Mouse (Mus musculus) monocyte, adult 5-6 weeks (primary cell): ENCODE data around the gene Tigd3. TPM values are rescaled to one million over a fixed set of nuclear protein-coding genes. Genes with fewer than 3 reads are reported as not detected.

Source experiments
- ATAC-seq: fragments of 153-309, 156-312 bp; replicated peaks from 2 replicates; pipeline ENCODE4 v1.8.0; 2017; ENCODE audit warnings: mild to moderate bottlenecking; ENCODE audit not compliant: low TSS enrichment, insufficient number of reproducible peaks, severe bottlenecking, poor library complexity, low FRiP score
- total RNA-seq: library from RNA; stranded (forward); fragments of 200-1000, 200-491, 200-594 nt; gene quantifications from 3 replicates; pipeline ENCODE4 v1.2.3, GENCODE M21; 2017

Tigd3 gene
- 0.64 to 0.97 TPM (median 0.95 TPM) in 3 replicates for total RNA-seq

DNA sequence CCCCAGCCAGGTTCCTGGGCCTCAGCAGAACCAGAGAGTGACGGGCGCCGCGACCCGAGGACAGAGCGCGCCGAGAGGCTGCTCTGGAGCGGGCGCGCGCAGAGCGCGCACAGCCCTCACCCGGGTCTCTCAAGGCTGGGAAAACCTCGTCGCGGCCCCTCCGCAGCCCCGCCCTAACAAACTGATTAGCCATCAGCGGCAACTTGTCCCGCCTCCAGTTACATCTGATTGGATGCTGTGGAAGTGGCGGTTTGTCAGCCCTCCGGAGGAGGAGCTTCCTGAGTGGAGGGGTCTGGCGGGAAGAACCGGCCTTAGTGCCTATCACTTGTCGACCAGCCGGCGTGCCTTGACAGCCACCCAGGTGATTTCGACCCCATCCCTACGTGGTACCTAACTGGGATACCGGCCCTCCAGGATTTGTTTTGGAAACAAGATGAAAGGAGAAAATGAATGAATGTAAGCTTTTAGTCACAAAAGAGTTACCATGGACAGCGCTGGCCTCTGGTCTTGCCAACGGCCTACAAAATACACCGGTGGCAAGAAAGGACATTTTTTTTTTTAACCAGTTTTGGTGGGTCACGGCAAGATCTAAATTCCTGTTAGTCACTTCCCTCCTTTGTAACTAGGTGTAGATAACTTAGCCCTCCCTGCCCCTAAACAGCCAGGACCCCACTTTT, at the start of gene Tigd3:
Gene Tigd3 (minus strand): TSS at position 148 of the 677 bp plus-strand sequence.
- ATAC-seq: peak; percentile 85

DNA sequence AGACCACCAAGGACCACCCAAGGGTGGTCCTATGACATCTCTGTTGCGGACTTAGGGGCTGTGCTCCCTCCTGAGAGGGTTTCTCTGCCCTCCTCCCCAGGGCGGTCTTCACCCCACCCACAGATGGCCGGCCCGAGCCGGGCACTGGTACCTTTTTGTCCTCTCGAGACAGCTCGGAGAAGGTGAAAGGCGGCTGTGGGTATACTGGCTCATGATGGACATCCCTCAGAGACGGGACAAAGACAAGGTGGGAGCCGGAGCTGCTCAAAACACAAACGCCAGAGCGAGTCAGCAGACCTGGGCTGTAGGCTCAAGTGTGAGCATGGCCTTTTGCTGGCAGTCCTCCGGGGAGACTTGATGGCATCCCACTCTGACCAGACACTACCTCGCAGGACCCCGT, 49.5 kb upstream of the Tigd3 start:
- no peak for ATAC-seq

DNA sequence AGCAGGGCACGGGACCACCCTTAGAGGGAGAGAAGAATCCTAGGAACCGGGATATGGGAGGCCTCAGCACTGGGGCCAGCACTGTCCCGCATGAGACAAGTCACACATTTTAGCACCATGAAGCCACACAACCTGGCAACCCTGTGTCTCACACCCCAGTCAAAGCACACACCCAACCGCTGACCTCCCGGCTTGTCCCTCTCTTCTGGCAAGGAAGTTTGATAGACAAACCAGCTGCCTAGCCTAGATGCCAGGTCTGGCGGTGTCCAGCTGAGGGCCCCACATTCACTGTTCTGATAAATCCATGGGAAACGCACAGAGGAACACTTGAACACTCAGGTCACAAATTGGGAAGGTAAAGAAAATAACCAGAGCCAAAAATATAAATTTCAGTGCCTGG, 48.6 kb upstream of the Tigd3 start:
- ATAC-seq: no peak

DNA sequence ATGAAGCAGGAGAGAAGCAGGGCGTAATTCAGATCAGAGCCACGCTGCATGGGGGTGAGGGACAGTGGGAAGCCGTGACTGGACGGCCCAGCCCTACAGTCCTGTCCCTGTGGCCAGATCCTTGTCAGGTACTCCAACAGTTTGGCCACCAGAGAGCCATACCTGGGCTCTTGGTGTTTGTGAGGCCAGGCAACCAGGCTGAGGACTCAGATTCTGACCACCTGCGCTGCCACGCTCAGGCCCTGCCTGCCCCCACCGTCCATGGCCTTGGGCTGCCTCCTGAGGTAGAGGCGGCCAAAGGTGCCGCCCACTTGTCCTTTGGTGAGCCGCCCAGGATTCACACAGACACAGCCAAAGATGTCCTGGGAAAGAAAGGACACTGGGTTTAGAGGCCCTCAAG, 46.7 kb upstream of the Tigd3 start:
- ATAC-seq: no peak

DNA sequence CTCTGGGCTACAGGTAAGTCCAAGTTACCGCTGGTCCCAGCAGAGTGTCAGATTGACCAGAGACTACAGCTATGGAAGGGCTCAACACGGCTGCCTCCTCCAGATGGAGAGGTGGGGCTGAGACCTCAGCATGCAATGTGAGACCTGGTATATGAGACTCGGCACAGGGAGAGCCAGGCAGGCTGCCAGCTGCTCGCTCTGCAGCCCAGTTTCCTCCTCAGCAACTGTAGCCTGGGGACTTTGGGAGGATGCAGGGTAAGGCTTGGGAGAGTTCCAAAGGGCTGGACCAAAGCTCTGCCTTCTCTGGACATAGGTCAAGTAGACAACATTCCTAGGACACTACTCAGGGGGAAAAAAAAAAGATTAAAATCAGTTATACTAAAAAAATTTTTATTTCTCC, 46.2 kb upstream of the Tigd3 start:
- ATAC-seq: no peak

DNA sequence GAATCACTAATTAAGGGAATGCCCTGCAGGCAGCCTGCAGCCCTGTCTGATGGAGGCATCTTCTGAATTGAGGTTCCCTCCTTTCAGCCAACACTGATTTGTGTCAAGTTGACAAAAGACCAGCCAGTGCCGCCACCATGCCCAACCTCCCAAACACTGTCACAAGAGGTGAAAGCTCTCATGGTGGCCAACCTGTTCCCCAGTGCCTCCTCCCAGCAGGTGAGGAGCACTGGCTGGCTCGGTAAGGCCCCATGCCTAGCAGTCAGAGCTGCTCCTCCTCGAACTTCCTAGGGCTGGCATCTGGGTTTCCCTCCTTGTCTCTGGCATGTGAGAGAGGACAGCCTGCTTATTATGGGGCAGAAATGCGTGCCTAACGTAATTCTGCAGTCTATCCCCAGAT, 45.8 kb upstream of the Tigd3 start:
- no peak for ATAC-seq

DNA sequence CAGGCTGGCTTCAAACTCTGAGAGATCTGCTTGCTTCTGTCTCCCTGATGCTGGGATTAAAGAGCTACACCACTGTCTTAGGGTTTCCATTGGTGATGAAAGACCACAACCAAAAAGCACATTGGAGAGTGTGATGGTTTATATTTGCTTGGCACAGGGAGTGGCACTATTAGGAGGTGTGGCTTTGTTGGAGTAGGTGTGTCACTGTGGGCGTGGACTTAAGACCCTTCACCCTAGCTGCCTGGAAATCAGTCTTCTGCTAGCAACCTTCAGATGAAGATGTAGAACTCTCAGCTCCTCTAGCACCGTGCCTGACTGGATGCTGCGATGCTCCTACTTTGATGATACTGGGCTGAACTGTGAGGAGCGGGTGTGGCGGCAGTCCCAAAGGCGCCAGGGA, 44.6 kb upstream of the Tigd3 start:
- ATAC-seq: no peak

DNA sequence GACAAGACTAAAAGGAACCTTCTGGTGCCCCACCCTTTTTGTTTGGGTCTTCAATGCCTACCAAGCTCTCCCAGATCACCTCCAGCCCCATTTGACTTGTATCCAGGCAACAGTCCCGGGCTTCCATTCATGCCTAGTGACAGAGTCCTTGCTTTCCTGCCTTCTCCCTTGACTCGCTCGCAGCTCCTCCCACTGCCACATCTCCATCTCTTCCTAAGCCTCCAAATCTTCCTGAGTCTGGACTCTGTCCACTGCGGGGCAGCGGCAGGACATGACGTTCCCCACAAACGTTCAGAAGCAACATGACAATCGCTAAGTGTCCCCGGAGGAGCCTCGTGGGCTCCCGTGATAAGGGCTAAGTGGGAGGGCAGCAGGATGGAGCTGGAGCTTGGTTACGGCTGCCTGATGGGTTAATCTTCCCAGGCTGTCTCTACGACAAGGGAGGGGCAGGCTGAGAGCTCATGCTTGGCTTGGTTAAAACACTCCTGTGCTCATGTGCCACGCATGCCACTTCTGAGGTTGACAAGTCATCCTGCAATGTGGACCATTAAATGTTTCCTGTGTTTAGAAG, 44.0 kb upstream of the Tigd3 start:
- ATAC-seq: no peak

DNA sequence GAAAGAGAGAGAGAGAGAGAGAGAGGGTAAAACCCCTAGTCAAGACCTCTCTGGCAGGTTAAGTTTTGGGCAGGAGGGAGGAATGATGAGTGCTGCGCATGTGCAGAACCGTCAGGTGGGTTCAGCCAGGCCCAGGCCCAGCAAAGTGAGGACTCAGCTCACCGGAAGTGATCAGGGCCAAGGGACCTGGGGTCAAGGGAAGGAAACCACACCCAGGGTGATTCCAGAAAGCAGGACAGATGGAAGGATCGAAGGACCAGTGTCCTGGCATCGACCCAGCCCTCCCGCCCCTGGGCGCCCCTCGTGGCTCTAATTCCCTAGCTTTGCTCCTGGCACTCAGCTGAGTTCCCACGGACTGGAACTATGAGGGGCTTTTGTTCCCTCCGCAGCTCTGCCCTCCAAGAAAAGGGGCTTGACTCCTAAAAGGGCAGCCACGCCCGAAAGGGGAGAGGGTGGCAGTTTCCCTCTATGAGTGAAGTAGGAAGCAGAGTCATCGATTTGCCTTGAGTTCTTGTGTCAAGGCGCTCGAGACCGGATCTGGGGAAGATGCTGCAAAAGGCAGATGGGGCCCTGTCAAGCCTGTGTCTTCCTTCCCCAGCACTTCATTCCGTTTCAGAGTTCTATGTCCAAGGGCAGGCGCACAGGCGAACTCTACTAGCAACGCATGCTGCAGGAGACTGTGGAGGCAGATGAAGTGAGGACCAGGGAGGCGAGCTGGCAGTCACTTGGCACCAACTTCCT, 43.3 kb upstream of the Tigd3 start:
- 0 out of 2 replicates have a peak, but pooled peaks have one; percentile 30 for ATAC-seq

DNA sequence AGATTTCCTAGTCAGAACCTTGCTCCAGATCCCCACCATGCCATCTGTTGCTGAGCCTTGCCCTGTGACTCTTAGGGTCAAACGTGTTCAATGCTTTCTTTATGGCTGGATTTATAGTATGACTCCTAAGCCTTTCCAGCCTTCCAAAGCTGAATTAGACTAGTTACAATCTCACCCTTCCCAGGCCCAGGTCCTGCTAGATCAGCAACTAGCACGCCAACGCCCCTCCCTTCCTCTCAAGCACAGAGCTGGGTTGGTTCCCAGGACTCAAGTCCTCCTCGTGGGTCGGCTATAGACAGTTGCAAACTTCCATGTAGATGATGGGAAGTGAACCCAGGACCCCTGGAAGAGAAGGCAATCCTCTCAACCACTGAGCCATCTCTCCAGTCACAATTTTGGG, 41.7 kb upstream of the Tigd3 start:
- ATAC-seq: no peak

DNA sequence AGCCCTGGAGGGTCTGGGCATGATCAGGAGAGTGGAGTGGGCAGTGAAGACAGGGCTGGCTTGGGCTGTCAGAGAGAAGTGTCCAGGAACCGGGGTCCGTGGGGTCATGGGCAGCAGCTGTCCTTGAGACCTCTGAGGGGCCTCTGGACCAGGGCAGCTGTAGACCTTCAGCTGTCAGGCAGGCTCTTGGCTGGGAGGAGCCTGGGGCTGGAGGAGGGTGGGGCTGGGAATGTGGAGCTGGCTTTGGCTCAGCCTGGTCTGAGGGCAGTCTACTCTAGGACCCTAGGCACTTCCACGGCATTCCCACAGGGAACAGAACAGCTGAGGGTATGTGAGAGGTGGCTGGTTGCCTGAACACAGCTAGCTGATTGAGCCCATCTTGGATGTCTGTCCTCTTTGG, 41.3 kb upstream of the Tigd3 start:
- no peak for ATAC-seq

DNA sequence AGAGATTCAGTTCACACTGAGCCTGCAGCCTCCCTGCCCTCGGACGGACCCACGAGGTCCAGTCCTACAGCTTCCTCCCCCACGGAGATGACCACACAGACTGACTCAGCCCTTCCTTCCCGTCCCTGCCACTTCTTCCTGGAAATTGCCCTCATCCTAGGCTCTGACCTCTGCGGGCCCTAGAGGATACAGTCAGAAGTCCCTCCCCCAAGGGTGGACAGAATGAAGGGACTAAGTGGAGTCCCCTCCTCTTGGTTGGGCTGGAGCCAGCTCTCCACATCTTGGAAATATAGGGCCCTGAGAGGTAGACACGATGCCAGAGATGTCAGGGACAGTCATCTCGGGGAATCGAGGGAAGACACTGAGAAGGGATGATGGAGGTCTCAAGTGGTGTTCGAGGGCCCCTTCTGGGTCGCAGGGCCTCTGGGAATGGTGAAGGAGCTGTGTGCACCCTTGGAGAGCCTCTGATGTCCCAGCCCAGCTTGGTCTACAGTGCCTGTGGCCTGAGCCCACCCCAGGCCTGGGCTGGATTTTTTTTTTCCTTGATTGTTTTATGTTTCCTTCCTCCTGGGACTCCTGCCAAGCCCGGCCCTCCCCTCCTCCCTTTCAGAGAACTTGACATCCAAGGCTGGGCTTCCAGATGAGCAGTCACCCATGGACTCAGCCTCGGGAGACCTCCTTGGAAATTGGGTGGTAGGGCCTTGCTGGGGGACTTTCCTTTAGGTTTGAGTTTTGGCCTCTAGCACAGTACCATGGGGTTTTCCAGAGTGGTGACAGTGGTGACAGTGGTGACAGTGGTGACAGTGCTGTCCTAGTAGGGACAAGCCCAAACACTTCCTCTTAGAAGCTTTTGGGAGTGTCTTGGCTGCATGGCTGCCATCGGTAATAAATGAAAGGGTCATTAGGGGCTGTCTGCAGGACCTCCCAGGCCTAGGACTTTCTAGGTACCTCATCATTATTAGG, 36.0 kb upstream of the Tigd3 start:
- ATAC-seq: peak; percentile 83

DNA sequence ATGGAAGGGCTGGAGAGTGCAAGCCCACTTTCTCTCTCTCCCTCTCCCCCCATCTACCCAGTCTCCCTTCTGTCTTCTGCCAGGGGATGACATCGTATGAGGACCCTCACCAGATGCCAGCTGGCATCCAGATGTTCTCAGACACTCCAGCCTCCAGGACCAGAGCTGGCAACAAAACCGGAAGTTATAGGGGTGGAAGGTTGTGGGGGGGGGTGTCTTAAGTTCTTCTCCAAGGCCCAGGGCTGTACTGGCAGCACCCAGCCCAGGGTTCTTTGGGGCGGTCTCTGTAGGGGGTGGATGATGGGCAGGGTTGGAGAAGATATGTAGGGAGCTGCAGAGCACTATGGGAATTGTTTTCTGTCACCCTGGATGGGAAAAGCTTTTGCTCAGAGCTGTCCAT, 34.6 kb upstream of the Tigd3 start:
- no peak for ATAC-seq

DNA sequence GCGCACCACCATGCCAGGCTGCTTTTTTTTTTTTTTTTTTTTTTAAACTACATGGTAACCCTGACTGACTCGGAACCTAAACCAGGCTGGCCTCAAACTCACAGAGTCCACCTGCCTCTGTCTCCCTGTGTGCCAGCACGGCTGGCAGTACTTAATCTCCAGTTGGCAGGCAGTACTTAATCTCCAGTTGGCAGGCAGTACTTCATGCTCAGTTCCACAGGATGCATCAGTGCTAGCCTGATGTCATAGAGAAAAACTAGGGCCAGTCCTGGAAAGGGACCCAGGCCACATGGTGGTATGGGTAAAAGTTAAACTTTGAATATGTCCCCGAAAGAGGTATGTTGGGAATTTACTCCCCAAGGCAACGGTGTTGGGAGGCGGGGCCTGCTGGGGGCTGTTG, 34.2 kb upstream of the Tigd3 start:
- ATAC-seq: no peak

DNA sequence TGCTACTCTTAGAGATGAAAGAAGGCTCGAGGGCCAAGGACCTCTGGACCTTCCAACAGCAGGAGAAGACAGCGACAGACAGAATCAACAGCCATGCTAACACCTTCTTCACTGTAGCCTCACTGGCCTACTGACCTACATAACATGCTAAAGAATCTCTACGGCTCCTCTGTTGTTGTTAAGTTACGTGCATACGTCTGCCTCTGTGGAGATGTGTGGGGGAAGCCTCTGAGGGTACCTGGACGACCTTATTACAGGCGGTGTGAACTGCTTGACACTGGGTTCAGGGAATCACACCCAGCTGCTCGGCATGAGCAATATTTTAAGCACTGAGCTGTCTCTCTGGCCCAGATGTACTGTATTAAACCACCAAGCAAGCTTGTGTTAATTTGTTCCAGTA, 33.6 kb upstream of the Tigd3 start:
- no peak for ATAC-seq

DNA sequence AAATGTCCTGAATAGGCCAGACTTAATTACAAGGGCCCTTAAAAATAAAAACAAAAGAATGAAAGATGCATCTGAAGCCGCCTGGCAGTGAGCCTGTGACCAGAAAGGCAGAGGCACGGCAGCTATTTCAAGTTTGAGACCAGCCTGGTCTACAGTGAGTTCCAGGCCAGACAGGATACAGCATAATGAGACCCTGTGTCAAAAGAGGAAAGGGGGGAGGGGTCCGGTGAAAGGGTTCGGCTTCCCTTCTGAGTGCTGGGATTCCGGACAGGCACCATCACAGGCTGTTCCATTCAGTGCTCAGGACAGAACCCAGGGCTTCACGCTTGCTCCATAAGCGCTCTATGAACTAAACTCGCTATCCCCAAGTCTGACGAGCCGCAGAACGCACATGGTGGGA, 33.1 kb upstream of the Tigd3 start:
- no peak for ATAC-seq

DNA sequence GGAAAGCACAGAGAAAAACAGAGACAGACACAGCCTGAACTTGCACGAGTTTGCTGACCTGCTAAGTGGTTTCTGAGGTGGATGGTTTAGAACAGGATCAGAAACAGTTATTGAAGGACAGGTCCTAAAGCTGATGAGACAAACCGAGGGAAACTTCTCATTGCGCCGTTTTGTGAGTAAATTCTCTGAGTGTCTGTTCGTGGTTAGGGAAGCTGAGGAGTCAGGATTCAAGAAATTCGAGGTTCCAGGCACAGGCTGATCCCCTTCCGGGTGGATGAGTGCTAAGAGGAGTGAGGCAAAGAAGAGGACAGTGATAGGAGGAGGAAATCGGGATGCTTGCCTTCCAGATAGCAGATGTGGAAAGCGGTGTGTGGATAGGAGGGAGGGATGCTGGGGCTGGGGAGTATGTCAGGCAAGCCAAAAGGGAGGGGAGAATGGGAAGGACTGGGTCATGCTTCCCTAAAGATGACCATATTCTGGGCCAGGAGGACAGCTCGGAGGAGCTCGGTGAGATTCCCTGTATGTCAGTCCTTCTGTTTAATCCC, 31.4 kb upstream of the Tigd3 start:
- no peak for ATAC-seq

DNA sequence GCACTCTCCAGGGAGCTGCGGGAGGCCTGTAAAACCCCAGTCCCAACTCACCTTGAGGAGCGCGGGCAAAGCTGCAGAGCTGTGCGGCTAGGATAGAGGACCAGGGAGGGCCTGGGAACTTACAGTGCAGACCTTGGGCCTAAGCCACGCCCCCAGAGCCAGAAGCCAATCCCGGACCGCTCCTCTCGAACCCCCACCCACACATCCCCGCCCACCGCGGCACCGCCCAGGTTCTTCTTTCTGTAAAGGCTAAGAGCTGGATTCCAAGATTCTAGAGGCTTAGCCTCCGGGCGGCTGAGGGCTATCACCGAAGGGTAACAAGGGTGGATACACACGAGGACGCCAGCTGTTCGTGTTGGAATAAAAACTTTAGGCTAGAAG, 30.8 kb upstream of the Tigd3 start, which contains the start of gene Cdc42ep2:
Gene Cdc42ep2 (minus strand): TSS at position 104 of the 381 bp plus-strand sequence.
- ATAC-seq: peak; percentile 83
